Mouse (Mus musculus) kidney, embryonic 16.5 days (tissue): ENCODE measurements around the gene Casp7. TPM values are rescaled to one million over a fixed set of nuclear protein-coding genes. Genes with fewer than 3 reads are reported as not detected.
A peak's percentile ranks its signal among the peaks of the same experiment; 100 is the strongest.

Experiments used
- ATAC-seq: fragments of 200-750 bp; cut with Nextera tagmentation; 2 replicates; pipeline ENCODE4 v1.8.0; 2017; ENCODE audit warnings: moderate TSS enrichment; ENCODE audit not compliant: low FRiP score, low TSS enrichment
- H3K27ac ChIP-seq: fragments of 300-500 bp; sonication (generic); 2 replicates; pipeline ENCODE4 v1.5.1; 2014; ENCODE audit warnings: low read length
- H3K27me3 ChIP-seq: fragments of 300-500 bp; sonication (generic); 2 replicates; pipeline ENCODE4 v1.6.1; 2014; ENCODE audit warnings: low read length, control low read depth, mixed read lengths; ENCODE audit not compliant: insufficient read depth
- H3K36me3 ChIP-seq: fragments of 300-500 bp; sonication (generic); 2 replicates; pipeline ENCODE4 v1.6.1; 2014; ENCODE audit warnings: low read length, control low read depth, mixed read lengths; ENCODE audit not compliant: insufficient read depth
- H3K4me1 ChIP-seq: fragments of 300-500 bp; sonication (generic); 2 replicates; pipeline ENCODE4 v1.6.1; 2014; ENCODE audit warnings: low read length, control low read depth, mixed read lengths; ENCODE audit not compliant: insufficient read depth
- H3K4me2 ChIP-seq: fragments of 300-500 bp; sonication (generic); replicated peaks from 2 replicates; pipeline ENCODE4 v1.6.1; 2014; ENCODE audit warnings: low read depth, low read length
- H3K4me3 ChIP-seq: fragments of 300-500 bp; sonication (generic); 2 replicates; pipeline ENCODE4 v1.5.1; 2014; ENCODE audit warnings: mild to moderate bottlenecking, low read length
- H3K9ac ChIP-seq: fragments of 300-500 bp; sonication (generic); replicated peaks from 2 replicates; pipeline ENCODE4 v1.6.1; 2014; ENCODE audit warnings: low read length
- H3K9me3 ChIP-seq: fragments of 300-500 bp; sonication (generic); 2 replicates; pipeline ENCODE4 v1.6.1; 2016; ENCODE audit warnings: low read length, control low read depth
- WGBS: fragments of 180-500 bp; shearing (Covaris S2); extraction: QIAGEN DNeasy Blood & Tissue Kit; methylation state at CpG from one replicate; pipeline ENCODE4 v1.1.7; 2014; 5-methylcytosine and 5-hydroxymethylcytosine counted together
- polyA plus RNA-seq: library from polyadenylated mRNA; unstranded; fragments of >200 nt; fragmentation: Nextera tagmentation; extraction: Ambion mirVana; gene quantifications from 2 replicates; pipeline ENCODE4 v1.2.1, GENCODE M21; 2015

Gene Casp7
- polyA plus RNA-seq, 1 experiment from 2014 or later, result 26.6 TPM

- H3K4me1 ChIP-seq, result peaks cover 7% of the 10 kb centered on the region; the same call in 1 of the 2 replicates
- H3K27ac ChIP-seq, result no peak overlapping the region
- ATAC-seq, result no peak
- H3K9ac ChIP-seq, result no peak overlapping the region
- WGBS, result 87% methylated on average over 7 of the region's 7 CpGs
- H3K36me3 ChIP-seq, result 0 out of 2 replicates have a peak, but pooled peaks cover 9% of the 10 kb centered on the region
- H3K9me3 ChIP-seq, result no peaks in the 10 kb centered on the region
- no peak overlapping the region for H3K4me3 ChIP-seq
- H3K4me2 ChIP-seq, result no peak overlapping the region
- no peaks in the 10 kb centered on the region for H3K27me3 ChIP-seq
Observed at GRCm38 (mm10) chr19:56433581-56433980, 36.7 kb downstream of the Casp7 start.

DNA sequence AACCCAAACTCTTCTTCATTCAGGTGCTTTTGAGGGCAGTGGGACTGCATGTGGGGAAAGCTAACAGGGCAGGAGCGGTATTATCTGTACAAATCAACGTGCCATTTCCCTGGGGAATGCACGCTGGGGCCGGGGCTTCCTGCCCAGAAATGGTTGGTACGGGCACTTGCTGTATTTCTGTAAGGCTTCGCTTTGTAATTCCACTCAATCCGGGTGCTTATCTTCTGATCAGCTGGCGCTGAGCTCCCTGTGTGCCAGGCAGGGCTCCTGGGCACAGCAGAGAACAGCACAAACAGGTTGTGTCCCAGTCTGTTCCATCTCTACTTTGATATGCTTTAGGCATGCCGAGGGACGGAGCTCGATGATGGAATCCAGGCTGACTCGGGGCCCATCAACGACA lies 39.5 kb downstream of the Casp7 start:
- no peak overlapping the region for H3K27ac ChIP-seq
- ATAC-seq, result no peak
- peaks cover 14% of the 10 kb centered on the region; the same call in 1 of the 2 replicates for H3K36me3 ChIP-seq
- 81% methylated on average over 13 of the region's 13 CpGs for WGBS
- H3K4me3 ChIP-seq, result no peak overlapping the region
- no peak overlapping the region for H3K9ac ChIP-seq
- H3K9me3 ChIP-seq, result no peaks in the 10 kb centered on the region
- peaks cover 7% of the 10 kb centered on the region; the same call in 1 of the 2 replicates for H3K4me1 ChIP-seq
- no peak overlapping the region for H3K4me2 ChIP-seq
- H3K27me3 ChIP-seq, result no peaks in the 10 kb centered on the region

- no peak for ATAC-seq
- Histone ChIP-seq H3K36me3 (peaks cover 14% of the 10 kb centered on the region; the same call in 1 of the 2 replicates), H3K4me3 (no peak overlapping the region), H3K9ac (no peak overlapping the region), H3K4me2 (no peak overlapping the region), H3K9me3 (no peaks in the 10 kb centered on the region), H3K27me3 (no peaks in the 10 kb centered on the region), H3K27ac (peak overlapping the region; percentile 27), H3K4me1 (no peaks in the 10 kb centered on the region)
- WGBS, result 65% methylated on average over 7 of the region's 7 CpGs
Observed at GRCm38 (mm10) chr19:56438357-56439071, 41.6 kb downstream of the Casp7 start.

DNA sequence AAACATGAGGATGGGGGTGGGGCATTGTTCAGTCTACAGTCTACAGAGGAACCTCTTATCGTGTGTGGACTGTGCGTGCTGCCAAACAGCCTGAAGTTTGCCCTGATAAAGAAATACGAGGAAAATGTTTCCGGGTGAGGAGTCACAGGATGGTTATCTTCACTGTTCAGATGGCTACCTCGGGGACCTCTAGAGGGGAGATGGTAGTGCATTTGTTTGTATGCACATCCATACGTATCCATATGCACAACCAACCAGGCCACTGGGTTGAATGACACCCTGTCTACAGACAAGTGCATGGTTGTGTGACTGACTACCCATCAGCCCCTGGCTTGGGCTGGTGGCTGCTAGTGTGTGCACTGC lies 42.1 kb downstream of the Casp7 start:
- H3K27ac ChIP-seq, result no peak overlapping the region; the same call in 1 of the 2 replicates
- no peak for ATAC-seq
- peaks cover 12% of the 10 kb centered on the region; the same call in 1 of the 2 replicates for H3K36me3 ChIP-seq
- H3K9me3 ChIP-seq, result no peaks in the 10 kb centered on the region
- H3K4me3 ChIP-seq, result no peak overlapping the region
- no peaks in the 10 kb centered on the region for H3K4me1 ChIP-seq
- 77% methylated on average over 6 of the region's 6 CpGs for WGBS
- no peaks in the 10 kb centered on the region for H3K27me3 ChIP-seq
- H3K4me2 ChIP-seq, result no peak overlapping the region
- no peak overlapping the region for H3K9ac ChIP-seq

- Histone ChIP-seq H3K4me1 (no peaks in the 10 kb centered on the region), H3K9ac (no peak overlapping the region), H3K27me3 (no peaks in the 10 kb centered on the region), H3K27ac (no peak overlapping the region), H3K9me3 (no peaks in the 10 kb centered on the region), H3K4me3 (no peak overlapping the region), H3K4me2 (no peak overlapping the region), H3K36me3 (peaks cover 5% of the 10 kb centered on the region; the same call in 1 of the 2 replicates)
- WGBS, result 84% methylated on average over 14 of the region's 14 CpGs
- no peak for ATAC-seq
Observed at GRCm38 (mm10) chr19:56443445-56443844, 46.5 kb downstream of the Casp7 start.

GRCm38 (mm10) chr19:56448784-56449183 lies 51.9 kb downstream of the Casp7 start:
- no peak for ATAC-seq

GRCm38 (mm10) chr19:56449537-56449936 lies 52.6 kb downstream of the Casp7 start:
- Histone ChIP-seq H3K9me3 (no peaks in the 10 kb centered on the region), H3K4me1 (peaks cover 7% of the 10 kb centered on the region; the same call in 1 of the 2 replicates), H3K27me3 (no peaks in the 10 kb centered on the region), H3K4me2 (no peak overlapping the region), H3K36me3 (no peaks in the 10 kb centered on the region), H3K9ac (no peak overlapping the region), H3K27ac (no peak overlapping the region), H3K4me3 (no peak overlapping the region)
- no peak for ATAC-seq
- 85% methylated on average over 8 of the region's 8 CpGs for WGBS

More at GRCm38 (mm10) chr19:56448784-56449183, 51.9 kb downstream of the Casp7 start:
- Histone ChIP-seq H3K27ac (no peak overlapping the region), H3K27me3 (no peaks in the 10 kb centered on the region), H3K4me2 (no peak overlapping the region), H3K9ac (no peak overlapping the region), H3K4me3 (no peak overlapping the region), H3K4me1 (peaks cover 7% of the 10 kb centered on the region; the same call in 1 of the 2 replicates), H3K36me3 (no peaks in the 10 kb centered on the region), H3K9me3 (no peaks in the 10 kb centered on the region)
- WGBS, result 93% methylated on average over 4 of the region's 4 CpGs

- Histone ChIP-seq H3K27ac (no peak overlapping the region), H3K9me3 (no peaks in the 10 kb centered on the region), H3K36me3 (no peaks in the 10 kb centered on the region), H3K27me3 (no peaks in the 10 kb centered on the region), H3K4me2 (no peak overlapping the region), H3K4me3 (no peak overlapping the region), H3K9ac (no peak overlapping the region), H3K4me1 (peaks cover 10% of the 10 kb centered on the region; the same call in 1 of the 2 replicates)
- WGBS, result 73% methylated on average over 5 of the region's 5 CpGs
- no peak for ATAC-seq
Observed at GRCm38 (mm10) chr19:56450892-56451291, 54.0 kb downstream of the Casp7 start.

DNA sequence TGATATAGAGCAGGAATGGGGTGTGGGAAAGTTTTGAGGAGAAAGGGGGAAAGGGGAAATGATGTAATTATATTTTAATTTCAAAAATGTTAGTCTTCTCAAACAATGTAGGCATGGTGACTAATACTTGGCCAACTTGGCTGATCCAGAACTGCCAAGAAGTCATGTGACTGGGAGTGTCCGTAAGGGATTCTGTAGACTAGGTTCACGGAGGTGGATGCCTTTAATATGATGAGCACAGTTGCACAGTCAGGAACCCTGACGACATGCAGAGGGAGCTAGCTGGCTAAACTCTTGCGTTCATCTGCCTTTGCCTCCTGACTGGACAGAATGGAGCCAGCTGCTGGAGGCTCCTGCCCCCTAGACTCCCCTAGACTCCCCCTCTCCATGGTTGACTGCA lies 54.9 kb downstream of the Casp7 start:
- H3K27me3 ChIP-seq, result no peaks in the 10 kb centered on the region
- ATAC-seq, result peak; percentile 39; the same call in 1 of the 2 replicates
- no peak overlapping the region for H3K27ac ChIP-seq
- H3K4me2 ChIP-seq, result no peak overlapping the region
- H3K9ac ChIP-seq, result no peak overlapping the region
- 47% methylated on average over 4 of the region's 4 CpGs for WGBS
- H3K4me1 ChIP-seq, result peaks cover 10% of the 10 kb centered on the region; the same call in 1 of the 2 replicates
- no peaks in the 10 kb centered on the region for H3K9me3 ChIP-seq
- H3K36me3 ChIP-seq, result no peaks in the 10 kb centered on the region
- no peak overlapping the region for H3K4me3 ChIP-seq

DNA sequence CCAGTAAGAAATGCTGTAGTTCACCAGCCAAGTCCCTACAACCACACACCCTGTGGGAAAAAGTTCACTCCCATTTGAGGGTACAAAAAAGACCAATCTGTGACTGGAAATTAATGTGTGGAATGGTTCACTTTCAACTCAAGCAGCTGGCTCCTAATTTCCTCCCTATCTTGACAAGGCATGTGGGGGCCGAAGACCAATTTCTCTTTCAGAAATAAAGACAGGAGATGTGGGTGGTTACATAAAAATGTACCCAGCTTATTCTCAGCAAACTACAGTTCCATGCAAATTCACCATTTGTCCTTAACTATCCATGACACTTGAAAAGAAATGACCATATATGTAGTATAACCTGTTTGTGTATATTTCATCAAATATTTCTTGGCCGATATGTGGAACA lies 55.5 kb downstream of the Casp7 start:
- no peak for ATAC-seq
- Histone ChIP-seq H3K4me3 (no peak overlapping the region), H3K36me3 (no peaks in the 10 kb centered on the region), H3K27ac (no peak overlapping the region), H3K4me2 (no peak overlapping the region), H3K9ac (no peak overlapping the region), H3K9me3 (no peaks in the 10 kb centered on the region), H3K4me1 (peaks cover 10% of the 10 kb centered on the region; the same call in 1 of the 2 replicates), H3K27me3 (no peaks in the 10 kb centered on the region)
- WGBS, result 79% methylated on average over 2 of the region's 2 CpGs
